Comparison of ENCODE assay signal across 13 mouse cellular contexts in the genomic region with DNA sequence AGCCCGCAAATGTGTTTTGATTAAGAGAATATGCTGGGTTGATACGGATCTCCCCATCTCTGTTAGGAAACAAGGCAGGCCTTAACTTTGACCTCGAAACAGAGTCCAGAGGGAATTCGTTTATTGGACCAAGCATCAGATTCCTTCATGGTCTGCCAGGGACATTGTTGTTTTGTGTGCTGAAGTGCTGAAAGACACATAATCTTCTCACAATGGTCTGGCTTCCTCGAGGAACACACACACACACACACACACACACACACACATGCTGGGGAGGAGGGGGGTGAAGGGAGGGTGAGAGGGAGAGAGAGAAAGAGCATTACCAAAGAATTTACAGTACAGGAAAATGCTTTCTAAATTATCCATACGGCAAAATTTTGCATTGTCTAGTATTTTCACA.
"Had no signal": no experiment of that assay in that cellular context is flagged by ENCODE, and none has a peak within 500 bp of the region (broad histone marks: within the 10 kb centered on the region; RNA-seq: fewer than 3 reads in every experiment).

No protein-coding gene starts in this region.

- H3K4me1 ChIP-seq: liver, embryonic 13.5 days; midbrain, embryonic 15.5 days; stomach, embryonic 15.5 days had no signal

- H3K4me3 ChIP-seq: left cerebral cortex, adult 2 months; liver, embryonic 13.5 days; midbrain, embryonic 15.5 days; stomach, embryonic 15.5 days had no signal

- DNase-seq: kidney, adult 2 months; kidney, postnatal 25 days; layer of hippocampus, postnatal 36 days; liver, embryonic 13.5 days; lung, adult 2 months; lung, postnatal 14 days; lung, postnatal 4 days; spleen, adult 18-20 months; thymus, postnatal 25 days had no signal

- H3K4me2 ChIP-seq: liver, embryonic 13.5 days; midbrain, embryonic 15.5 days; stomach, embryonic 15.5 days had no signal

- H3K27ac ChIP-seq: kidney, postnatal 0 days; left cerebral cortex, adult 2 months; liver, embryonic 13.5 days; midbrain, embryonic 15.5 days; stomach, embryonic 15.5 days had no signal

- H3K27me3 ChIP-seq: liver, embryonic 13.5 days; midbrain, embryonic 15.5 days; stomach, embryonic 15.5 days had no signal

- H3K36me3 ChIP-seq: liver, embryonic 13.5 days; midbrain, embryonic 15.5 days; stomach, embryonic 15.5 days had no signal

- H3K9me3 ChIP-seq: liver, embryonic 13.5 days; midbrain, embryonic 15.5 days; stomach, embryonic 15.5 days had no signal

- H3K9ac ChIP-seq: liver, embryonic 13.5 days; midbrain, embryonic 15.5 days; stomach, embryonic 15.5 days had no signal
